Mouse (Mus musculus) ES-Bruce4 (cell line): ENCODE measurements around the gene Exph5.

ENCODE experiments used
- CTCF ChIP-seq: IDR thresholded peaks from one replicate; pipeline ENCODE4 v1.8.1; 2011; ENCODE audit warnings: low read depth, low read length
- EP300 ChIP-seq: IDR thresholded peaks from 2 replicates; pipeline ENCODE4 v1.6.1; 2011; ENCODE audit warnings: low read depth, low read length; ENCODE audit not compliant: insufficient read depth

- TF ChIP-seq EP300 (no peak), CTCF (no peak)
Observed at GRCm38 (mm10) chr9:53301269-53301720, at the start of gene Exph5.
